ENCODE assay signal across 26 mouse cellular contexts in genomic region chr9:94568386-94568785, GRCm38 (mm10). TPM values are rescaled to one million over a fixed set of nuclear protein-coding genes. Genes with fewer than 3 reads are reported as not detected.
DNase-seq lines count a peak whose midpoint lies in the region; ATAC-seq and TF ChIP-seq lines count a peak whose summit lies in the region.
"Had no signal": no experiment of that assay in that cellular context is flagged by ENCODE, and none has a peak within 500 bp of the region (broad histone marks: within the 10 kb centered on the region; RNA-seq: fewer than 3 reads in every experiment).

No protein-coding gene starts in this region.

- DNase-seq in hindbrain, embryonic 11.5 days (ENCODE audit: low spot score) = no peak
- no peak for DNase-seq in hindbrain, embryonic 14.5 days (ENCODE audit: low spot score)
- peak; percentile 72 for DNase-seq in midbrain, embryonic 11.5 days (ENCODE audit: low spot score, missing footprints)
- DNase-seq: adrenal gland, adult 2 months; adrenal gland, postnatal 10 days; adrenal gland, postnatal 25 days; B cell, adult 2 months; cerebellum, adult 11 months; cerebellum, adult 18-20 months; cerebellum, adult 8-10 months; cerebellum, adult 9-11 months; cerebellum, postnatal 14 days; cerebellum, postnatal 36 days; embryo, embryonic 11 days had no signal

- WGBS in hindbrain, embryonic 11.5 days = 68% methylated on average over 3 of the region's 3 CpGs
- 66% methylated on average over 3 of the region's 3 CpGs for WGBS in hindbrain, embryonic 14.5 days
- WGBS in midbrain, embryonic 11.5 days = 80% methylated on average over 3 of the region's 3 CpGs
- 76% methylated on average over 3 of the region's 3 CpGs for WGBS in midbrain, embryonic 13.5 days

- peak; percentile 71 for ATAC-seq in hindbrain, embryonic 11.5 days (ENCODE audit: low FRiP score)
- no peak for ATAC-seq in hindbrain, embryonic 14.5 days (ENCODE audit: low FRiP score)
- ATAC-seq in midbrain, embryonic 11.5 days (ENCODE audit: low FRiP score) = no peak
- no peak for ATAC-seq in midbrain, embryonic 13.5 days
- ATAC-seq: CD4-positive, CD25-positive, alpha-beta regulatory T cell, adult 4 months; forebrain, embryonic 14.5 days; forebrain, embryonic 16.5 days had no signal

- H3K4me2 ChIP-seq in hindbrain, embryonic 11.5 days (replicated peaks; ENCODE audit: low read depth, low read length) = no peak overlapping the region
- H3K4me2 ChIP-seq in hindbrain, embryonic 14.5 days (replicated peaks) = no peak overlapping the region
- no peak overlapping the region for H3K4me2 ChIP-seq in midbrain, embryonic 11.5 days
- no peak overlapping the region for H3K4me2 ChIP-seq in midbrain, embryonic 13.5 days (replicated peaks)
- peak overlapping the region; percentile 64 for H3K4me2 ChIP-seq in myocyte (ENCODE audit: low read depth)
- H3K4me2 ChIP-seq: embryonic facial prominence, embryonic 13.5 days; embryonic facial prominence, embryonic 15.5 days; forebrain, embryonic 12.5 days had no signal

- no peaks in the 10 kb centered on the region for H3K36me3 ChIP-seq in hindbrain, embryonic 11.5 days (ENCODE audit: control insufficient read depth, insufficient read depth, low read length)
- no peaks in the 10 kb centered on the region for H3K36me3 ChIP-seq in hindbrain, embryonic 14.5 days (replicated peaks; ENCODE audit: control insufficient read depth, insufficient read depth)
- H3K36me3 ChIP-seq in midbrain, embryonic 11.5 days (ENCODE audit: control insufficient read depth, insufficient read depth, low read length) = no peaks in the 10 kb centered on the region
- H3K36me3 ChIP-seq in midbrain, embryonic 13.5 days = no peaks in the 10 kb centered on the region
- no peaks in the 10 kb centered on the region for H3K36me3 ChIP-seq in myocyte (ENCODE audit: control insufficient read depth, insufficient read depth)
- H3K36me3 ChIP-seq: embryonic facial prominence, embryonic 13.5 days; embryonic facial prominence, embryonic 15.5 days; forebrain, embryonic 10.5 days; forebrain, embryonic 12.5 days; G1E had no signal

- no peak overlapping the region for H3ac ChIP-seq in myocyte (ENCODE audit: control insufficient read depth, insufficient read length)

- H3K27ac ChIP-seq in hindbrain, embryonic 11.5 days (ENCODE audit: low read depth, low read length) = no peak overlapping the region
- no peak overlapping the region for H3K27ac ChIP-seq in hindbrain, embryonic 14.5 days
- H3K27ac ChIP-seq in midbrain, embryonic 11.5 days (ENCODE audit: low read depth, low read length) = no peak overlapping the region
- no peak overlapping the region for H3K27ac ChIP-seq in midbrain, embryonic 13.5 days
- H3K27ac ChIP-seq: embryonic facial prominence, embryonic 13.5 days; embryonic facial prominence, embryonic 15.5 days; forebrain, embryonic 10.5 days; forebrain, embryonic 12.5 days had no signal

- H3K4me3 ChIP-seq in hindbrain, embryonic 11.5 days (ENCODE audit: low read depth, low read length) = no peak overlapping the region
- no peak overlapping the region for H3K4me3 ChIP-seq in hindbrain, embryonic 14.5 days (replicated peaks; ENCODE audit: low read length)
- H3K4me3 ChIP-seq in midbrain, embryonic 11.5 days (ENCODE audit: low read depth, low read length) = no peak overlapping the region
- no peak overlapping the region for H3K4me3 ChIP-seq in midbrain, embryonic 13.5 days (replicated peaks)
- H3K4me3 ChIP-seq in myocyte = no peak overlapping the region
- H3K4me3 ChIP-seq: embryonic facial prominence, embryonic 13.5 days; embryonic facial prominence, embryonic 15.5 days; erythroblast, embryonic 14.5 days; forebrain, embryonic 10.5 days; forebrain, embryonic 12.5 days had no signal

- H3K9ac ChIP-seq in hindbrain, embryonic 11.5 days (ENCODE audit: low read depth, low read length) = no peak overlapping the region
- H3K9ac ChIP-seq in hindbrain, embryonic 14.5 days = no peak overlapping the region
- no peak overlapping the region for H3K9ac ChIP-seq in midbrain, embryonic 11.5 days (ENCODE audit: low read length)
- no peak overlapping the region for H3K9ac ChIP-seq in midbrain, embryonic 13.5 days (replicated peaks)
- H3K9ac ChIP-seq: embryonic facial prominence, embryonic 13.5 days; embryonic facial prominence, embryonic 15.5 days; forebrain, embryonic 12.5 days had no signal

- H3K79me2 ChIP-seq in myocyte (ENCODE audit: control insufficient read depth, insufficient read depth) = no peaks in the 10 kb centered on the region

- no peaks in the 10 kb centered on the region for H3K27me3 ChIP-seq in hindbrain, embryonic 11.5 days (ENCODE audit: control insufficient read depth, insufficient read depth, low read length)
- H3K27me3 ChIP-seq in hindbrain, embryonic 14.5 days (ENCODE audit: control insufficient read depth, insufficient read depth, low read length) = no peaks in the 10 kb centered on the region
- no peaks in the 10 kb centered on the region for H3K27me3 ChIP-seq in midbrain, embryonic 11.5 days (ENCODE audit: control insufficient read depth, insufficient read depth, low read length)
- no peaks in the 10 kb centered on the region for H3K27me3 ChIP-seq in midbrain, embryonic 13.5 days
- H3K27me3 ChIP-seq in myocyte (ENCODE audit: control insufficient read depth, insufficient read depth, insufficient read length) = no peaks in the 10 kb centered on the region
- H3K27me3 ChIP-seq: CH12.LX; embryonic facial prominence, embryonic 13.5 days; embryonic facial prominence, embryonic 15.5 days; forebrain, embryonic 12.5 days had no signal

- no peaks in the 10 kb centered on the region for H3K9me3 ChIP-seq in hindbrain, embryonic 11.5 days (ENCODE audit: control insufficient read depth, low read length)
- H3K9me3 ChIP-seq in hindbrain, embryonic 14.5 days (ENCODE audit: control insufficient read depth, low read length) = peaks cover 5% of the 10 kb centered on the region; the same call in 1 of the 2 replicates
- no peaks in the 10 kb centered on the region; the same call in 1 of the 2 replicates for H3K9me3 ChIP-seq in midbrain, embryonic 11.5 days (ENCODE audit: control insufficient read depth, low read length)
- no peaks in the 10 kb centered on the region for H3K9me3 ChIP-seq in midbrain, embryonic 13.5 days
- H3K9me3 ChIP-seq: forebrain, embryonic 12.5 days; G1E had no signal

- no peak for TF ChIP-seq POLR2A in myocyte (IDR thresholded peaks at IDR 0.05; ENCODE audit: insufficient read length, low read depth)

- no peaks in the 10 kb centered on the region for H3K4me1 ChIP-seq in hindbrain, embryonic 11.5 days (replicated peaks; ENCODE audit: control insufficient read depth, insufficient read depth, low read length)
- H3K4me1 ChIP-seq in hindbrain, embryonic 14.5 days (replicated peaks; ENCODE audit: control insufficient read depth, insufficient read depth, low read length) = no peaks in the 10 kb centered on the region
- H3K4me1 ChIP-seq in midbrain, embryonic 11.5 days (ENCODE audit: control insufficient read depth, insufficient read depth, low read length) = no peaks in the 10 kb centered on the region
- no peaks in the 10 kb centered on the region for H3K4me1 ChIP-seq in midbrain, embryonic 13.5 days (replicated peaks)
- H3K4me1 ChIP-seq: embryonic facial prominence, embryonic 13.5 days; embryonic facial prominence, embryonic 15.5 days; forebrain, embryonic 10.5 days; forebrain, embryonic 12.5 days had no signal

TF ChIP-seq in myocyte, 11 proteins besides CTCF, POLR2A, EP300 and RAD21:
- TF ChIP-seq USF1 (IDR thresholded peaks at IDR 0.05; ENCODE audit: low read depth) = no peak
- no peak for TF ChIP-seq MYOG (IDR thresholded peaks at IDR 0.05; ENCODE audit: control insufficient read depth in 1 of 3, insufficient read depth in 1 of 3, insufficient read length in 2 of 3, low read depth in 2 of 3)
- TF ChIP-seq CEBPB (IDR thresholded peaks at IDR 0.05; ENCODE audit: insufficient read depth, poor library complexity, severe bottlenecking) = no peak
- no peak for TF ChIP-seq TCF3 (IDR thresholded peaks at IDR 0.05; ENCODE audit: insufficient read length, low read depth)
- no peak for TF ChIP-seq MYOD1 (IDR thresholded peaks at IDR 0.05; ENCODE audit: control insufficient read depth in 1 of 3, insufficient read length in 2 of 3, low read depth in 2 of 3)
- no peak for TF ChIP-seq MAX (IDR thresholded peaks at IDR 0.05; ENCODE audit: low read depth)
- TF ChIP-seq E2F4 (IDR thresholded peaks at IDR 0.05; ENCODE audit: insufficient read depth) = no peak
- TF ChIP-seq SRF (IDR thresholded peaks at IDR 0.05; ENCODE audit: control insufficient read depth, insufficient read length, low read depth) = no peak

RNA-seq across cellular contexts. Expression of gene 1190002N15Rik, which starts 30.5 kb away (rescaled TPM):
- polyA plus RNA-seq in hindbrain, embryonic 11.5 days (2014; fragmentation: Nextera tagmentation; extraction: Ambion mirVana) = 23.7 and 39.2 TPM in 2 replicates
- polyA plus RNA-seq in hindbrain, embryonic 14.5 days (2014; fragmentation: Nextera tagmentation; extraction: Ambion mirVana) = 12.8 and 13.2 TPM in 2 replicates
- polyA plus RNA-seq in midbrain, embryonic 11.5 days (2014; fragmentation: Nextera tagmentation; extraction: Ambion mirVana) = 39.4 and 44.2 TPM in 2 replicates
- 5.8 and 5.9 TPM in 2 replicates for polyA plus RNA-seq in midbrain, embryonic 13.5 days (2015; fragmentation: Nextera tagmentation; extraction: Ambion mirVana)
- 21.0 TPM for polyA plus RNA-seq in myocyte (2012; fragmentation: generic; extraction: Trizol)
